Mouse (Mus musculus) T-cell, adult 2 months (primary cell): ENCODE measurements around the gene Ggct.
A peak's percentile ranks its signal among the peaks of the same experiment; 100 is the strongest.

Experiments used
- DNase-seq: peaks from one replicate; pipeline ENCODE4 v3.0.0; 2022; ENCODE audit warnings: low spot score

The Ggct gene

DNA sequence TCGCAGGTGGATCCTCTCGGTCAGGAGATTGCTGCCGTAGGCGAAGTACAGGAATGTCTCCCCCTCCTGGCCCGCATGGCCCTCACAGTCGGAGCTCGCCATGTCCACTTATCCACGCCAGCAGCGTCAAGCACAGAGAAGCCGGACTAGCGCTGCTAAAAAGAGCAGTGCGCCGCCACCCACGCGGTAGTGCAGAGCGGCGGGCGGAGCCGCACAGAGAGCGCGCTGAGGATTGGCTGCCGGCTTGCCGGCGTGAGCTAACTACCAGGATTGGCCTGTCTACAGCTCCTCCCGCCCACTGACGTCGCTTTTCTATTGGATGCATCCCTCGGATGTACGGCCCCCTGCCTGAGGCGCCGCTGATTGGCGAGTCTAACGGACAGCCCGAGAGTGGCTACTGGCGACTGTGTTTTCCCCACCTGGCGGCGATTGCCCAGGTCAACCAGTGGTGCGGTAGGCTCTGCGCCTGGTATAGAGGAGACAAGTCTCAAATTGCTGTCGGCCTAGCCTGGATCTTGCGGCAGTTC is at the start of gene Ggct:
Gene Ggct (minus strand): TSS at position 217 of the 527 bp plus-strand sequence.
- DNase-seq = peak; percentile 93

DNA sequence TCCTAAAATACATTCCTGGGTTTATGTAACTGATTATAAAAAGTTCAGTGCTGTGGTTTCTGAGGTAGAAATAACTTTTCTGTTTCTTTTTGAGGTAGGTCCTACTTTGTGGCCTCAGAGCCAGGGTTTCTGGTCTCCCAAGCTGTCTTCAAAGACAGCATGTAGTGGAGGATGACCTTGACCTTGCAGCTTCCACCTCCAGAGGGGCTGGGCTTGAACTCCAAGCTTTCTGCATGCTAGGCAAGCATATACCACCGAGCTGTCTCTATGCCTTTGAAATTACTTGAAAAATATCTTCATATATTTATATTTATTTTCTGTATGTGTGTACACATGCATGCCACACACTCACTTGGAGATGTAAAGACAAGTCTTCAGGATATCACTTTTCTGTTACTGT is 47.3 kb upstream of the Ggct start:
- no peak for DNase-seq

DNA sequence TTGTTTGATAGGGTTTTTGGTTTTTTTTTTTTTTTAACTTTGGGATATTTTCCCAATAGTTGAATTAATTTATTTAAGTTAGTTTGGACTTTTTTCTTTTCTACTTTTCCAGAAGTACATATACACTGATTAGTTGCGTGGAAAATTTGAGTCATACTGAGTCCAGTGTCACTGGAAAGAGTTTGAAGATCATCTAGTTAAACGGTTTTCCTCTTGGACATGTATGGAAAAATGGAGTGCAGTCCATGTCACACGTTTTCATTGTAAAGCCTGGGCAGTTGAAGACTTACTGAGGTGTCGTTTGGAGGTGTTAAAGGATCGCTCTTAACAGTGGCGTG is 46.7 kb upstream of the Ggct start:
- no peak for DNase-seq

DNA sequence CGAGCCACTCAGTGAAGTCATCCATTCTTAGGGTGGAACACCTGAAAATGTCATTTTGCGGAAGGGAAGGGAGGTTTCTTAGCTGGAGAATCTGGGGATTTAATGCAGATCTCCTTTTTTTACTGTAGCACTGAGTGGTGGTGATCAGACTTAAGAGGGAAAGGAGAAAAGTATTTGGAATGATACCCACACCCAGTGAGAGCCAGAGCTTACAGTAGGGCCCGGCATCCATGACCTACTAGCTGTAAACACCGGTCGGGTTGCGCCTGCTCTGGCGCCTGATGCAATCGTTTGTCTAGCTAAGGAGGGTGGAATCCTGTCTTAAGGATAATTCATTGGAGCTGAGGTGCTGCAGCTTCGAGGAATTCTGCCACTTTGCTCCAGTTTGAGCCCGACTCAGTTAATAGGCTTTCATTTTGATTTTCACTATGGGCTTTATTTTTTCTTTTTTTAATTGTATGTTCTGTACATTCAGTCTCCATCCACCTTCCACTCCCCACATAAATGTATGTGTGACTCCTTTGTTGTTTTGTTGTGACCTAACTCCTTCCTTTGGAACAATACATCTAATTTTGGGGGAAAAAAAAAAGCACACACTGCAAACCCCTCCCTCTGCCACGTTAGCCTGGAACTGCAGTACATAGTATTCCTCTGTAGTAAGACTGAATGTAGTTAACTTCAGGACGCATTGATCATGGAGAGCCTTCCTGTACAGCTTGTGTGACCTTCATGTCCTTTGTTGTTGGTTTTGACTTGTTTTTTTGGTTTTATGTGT is 46.1 kb upstream of the Ggct start:
- DNase-seq = no peak

DNA sequence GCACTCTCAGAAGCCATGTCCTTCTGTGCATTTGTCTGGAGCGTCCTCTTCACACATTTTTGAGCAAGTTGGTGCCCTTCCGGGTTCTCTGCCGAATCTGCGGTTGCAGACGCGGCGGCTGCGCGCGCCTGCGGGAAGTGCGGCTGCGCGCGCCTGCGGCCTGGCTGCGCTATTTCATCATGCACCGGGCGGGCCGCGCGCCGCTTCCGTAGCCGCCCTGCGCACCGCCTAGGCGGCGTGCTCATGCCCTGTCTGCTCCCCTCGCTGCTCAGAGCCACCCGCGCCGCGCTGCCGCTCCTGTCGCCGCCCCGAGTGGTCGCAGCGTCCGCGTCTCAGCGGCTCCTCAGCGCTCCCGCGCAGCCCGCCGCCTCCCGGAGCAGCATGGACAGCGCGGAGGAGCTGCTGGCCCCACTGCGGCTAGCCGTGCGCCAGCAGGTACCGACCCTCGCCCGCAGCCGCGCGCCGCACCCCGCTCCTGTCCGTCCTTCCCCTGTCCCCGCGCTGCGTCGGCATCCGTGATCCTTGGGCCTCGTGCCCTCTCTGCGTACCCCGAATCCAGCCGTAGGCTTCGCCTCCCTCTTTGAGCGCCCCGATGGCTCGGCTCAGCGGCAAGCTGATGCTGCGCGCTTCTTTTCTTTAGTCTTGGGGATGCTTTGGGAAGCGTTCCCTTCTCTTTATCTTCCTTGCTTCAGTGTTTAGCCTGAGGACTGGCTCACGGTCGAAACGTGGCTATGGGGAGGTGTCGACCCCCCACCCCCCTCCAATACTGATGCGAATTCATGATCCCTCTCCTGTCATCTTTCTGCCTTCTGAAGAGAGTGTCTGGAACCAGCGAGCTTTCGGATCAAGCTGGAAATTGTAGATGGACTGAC is 45.3 kb upstream of the Ggct start, which contains the start of gene Gars:
Gene Gars (plus strand): TSS at position 209 of the 872 bp plus-strand sequence.
- DNase-seq = peak; percentile 91

DNA sequence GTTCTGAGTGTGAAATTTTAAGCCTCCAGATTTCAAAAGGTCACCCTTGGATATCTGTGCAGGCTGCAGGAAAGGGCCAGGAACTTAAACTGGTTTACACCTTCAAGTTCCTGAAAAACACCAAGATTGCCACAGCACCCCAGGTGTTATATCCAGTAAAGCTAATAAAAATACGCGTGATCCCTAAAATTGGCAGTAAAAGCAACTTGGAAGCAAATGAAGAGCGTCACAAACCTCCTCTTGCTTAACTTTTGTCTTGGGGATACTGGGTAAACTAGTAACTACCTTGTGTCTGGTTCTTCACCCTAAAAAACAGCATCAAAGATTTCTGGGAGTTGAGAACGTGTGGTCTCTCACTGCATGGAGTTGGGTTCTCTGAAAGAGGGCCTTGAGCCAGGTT is 44.0 kb upstream of the Ggct start:
- no peak for DNase-seq

DNA sequence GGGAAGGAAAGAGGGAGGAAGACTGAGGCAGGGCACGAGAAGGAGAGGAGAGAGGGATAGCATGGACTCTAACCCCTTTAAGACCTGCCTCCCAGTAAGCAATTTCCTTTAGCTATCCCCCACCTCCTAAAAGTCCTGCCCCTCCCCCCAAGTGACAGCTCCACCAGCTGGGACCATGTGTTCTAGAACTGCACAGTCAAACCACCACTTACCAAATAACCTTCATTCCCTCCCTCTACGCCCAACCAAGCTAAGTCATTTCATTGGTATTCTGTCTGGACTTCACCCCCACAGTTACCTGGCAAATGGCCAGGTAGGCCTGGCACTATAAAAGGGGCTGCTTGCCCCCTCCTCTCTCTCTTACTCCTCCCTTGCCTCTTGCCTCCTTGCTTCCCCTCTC is 34.9 kb upstream of the Ggct start:
- DNase-seq = no peak

DNA sequence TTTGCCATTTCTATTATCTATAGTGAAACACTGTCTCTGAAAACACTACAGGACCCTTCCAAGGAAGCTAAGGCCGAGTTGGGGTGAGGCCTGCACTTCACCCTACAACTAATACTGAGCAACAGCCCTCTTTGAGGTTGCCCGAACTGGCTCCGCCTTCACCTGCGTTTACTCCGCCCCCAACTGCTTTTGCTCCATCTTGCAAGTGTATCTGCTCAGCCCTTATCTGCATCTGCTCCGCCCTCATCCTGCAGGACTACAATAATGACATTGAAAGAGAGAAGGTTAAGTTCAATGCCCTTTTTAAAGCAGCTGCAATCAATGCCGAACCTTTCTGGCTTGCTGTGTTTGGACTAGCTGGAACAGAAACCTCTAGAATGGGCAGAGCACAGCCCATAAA is 29.1 kb upstream of the Ggct start:
- no peak for DNase-seq

DNA sequence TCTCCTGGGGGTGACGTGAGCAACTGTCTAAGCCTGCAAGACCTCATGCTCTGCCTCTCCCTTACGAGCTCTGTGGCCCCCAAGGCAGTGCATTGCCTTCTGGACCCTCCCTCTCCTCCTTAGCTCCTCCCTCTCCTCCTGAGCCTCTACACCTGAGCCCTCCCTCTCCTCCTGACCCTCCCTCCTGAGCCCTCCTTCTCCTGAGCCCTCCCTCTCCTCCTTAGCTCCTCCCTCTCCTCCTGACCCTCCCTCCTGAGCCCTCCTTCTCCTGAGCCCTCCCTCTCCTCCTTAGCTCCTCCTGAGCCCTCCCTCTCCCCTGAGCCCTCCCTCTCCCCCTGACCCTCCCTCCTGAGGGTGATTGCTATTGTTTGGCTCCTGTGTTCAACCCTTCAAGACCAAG is 25.7 kb upstream of the Ggct start:
- no peak for DNase-seq

DNA sequence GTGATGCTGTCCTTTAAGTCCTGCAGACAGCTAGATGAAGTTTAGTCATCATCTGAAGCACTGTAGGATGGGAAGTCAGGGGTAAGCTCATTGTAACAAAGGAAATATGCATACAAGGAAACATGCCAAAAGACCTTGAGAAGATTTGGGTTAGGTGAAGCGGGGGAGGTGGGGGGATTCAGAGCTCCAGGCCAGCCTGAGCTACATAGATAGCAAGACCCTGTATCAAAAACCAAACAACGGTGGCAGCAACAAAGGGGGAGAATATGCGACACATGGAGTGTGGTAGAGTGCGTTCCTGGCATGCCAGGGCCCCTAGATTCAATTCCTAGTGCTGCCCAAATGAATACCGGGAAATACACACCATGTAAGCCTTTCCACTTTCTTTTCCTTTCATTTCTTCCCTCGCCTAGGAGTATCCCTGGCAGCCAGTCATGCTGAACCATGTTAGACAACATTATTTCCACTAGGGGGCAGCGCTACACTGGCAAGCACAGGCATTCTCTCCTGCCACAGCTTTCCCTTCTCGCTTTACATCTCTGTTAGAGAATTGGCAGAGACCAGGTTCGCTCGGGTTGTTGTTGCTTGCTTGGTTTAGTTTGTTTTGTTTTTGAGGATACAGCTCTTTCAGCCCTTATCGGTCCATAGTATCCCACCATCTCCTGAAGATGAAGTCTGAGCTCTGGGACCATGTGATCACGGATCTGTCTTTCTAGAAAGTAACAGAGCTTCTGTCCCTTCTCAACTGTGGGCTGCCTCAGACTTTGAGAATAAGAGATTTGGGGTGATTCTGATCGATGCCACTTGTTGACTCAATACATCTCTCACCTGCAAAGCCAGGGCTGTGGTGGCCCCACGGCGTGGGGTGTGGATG is 24.2 kb upstream of the Ggct start:
- DNase-seq = peak; percentile 47

DNA sequence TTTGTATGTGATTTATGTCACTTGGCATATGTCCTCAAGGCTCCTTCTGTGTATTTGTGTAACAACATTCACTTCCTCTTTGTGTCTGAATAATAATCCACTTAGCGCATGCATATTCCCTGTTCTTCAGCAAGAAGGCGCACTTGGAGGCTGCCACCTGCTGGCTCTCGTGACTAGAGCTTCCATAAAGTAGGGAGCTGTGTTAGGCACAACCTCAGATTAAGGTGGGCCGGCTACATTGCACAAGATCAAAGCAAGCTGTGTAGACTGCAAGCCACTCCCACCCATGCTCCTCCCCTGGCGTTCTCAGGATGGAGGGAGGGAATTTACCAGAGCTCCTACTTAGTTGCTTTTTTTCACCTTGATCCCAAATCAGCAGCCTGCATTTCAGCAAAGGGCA is 23.5 kb upstream of the Ggct start:
- peak; percentile 35 for DNase-seq

DNA sequence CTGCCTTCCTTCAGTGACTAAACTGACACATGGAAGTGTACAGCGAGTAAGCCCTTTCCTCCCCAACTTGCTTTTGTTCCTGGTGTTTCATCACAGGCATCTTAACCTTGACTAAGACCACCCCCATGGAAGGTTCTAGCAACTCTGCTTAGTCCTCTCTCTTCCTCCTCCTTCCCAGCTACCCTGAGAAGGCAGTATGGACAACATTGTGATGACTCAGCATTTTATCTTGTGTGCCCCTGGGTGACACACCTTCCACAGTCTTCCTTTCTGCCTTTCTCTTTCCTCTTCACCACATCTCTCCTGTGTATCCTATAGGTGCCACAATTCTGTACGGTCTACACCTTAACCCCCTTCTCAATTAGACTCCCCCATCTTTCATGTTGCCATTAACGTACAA is 21.4 kb upstream of the Ggct start:
- DNase-seq = no peak

DNA sequence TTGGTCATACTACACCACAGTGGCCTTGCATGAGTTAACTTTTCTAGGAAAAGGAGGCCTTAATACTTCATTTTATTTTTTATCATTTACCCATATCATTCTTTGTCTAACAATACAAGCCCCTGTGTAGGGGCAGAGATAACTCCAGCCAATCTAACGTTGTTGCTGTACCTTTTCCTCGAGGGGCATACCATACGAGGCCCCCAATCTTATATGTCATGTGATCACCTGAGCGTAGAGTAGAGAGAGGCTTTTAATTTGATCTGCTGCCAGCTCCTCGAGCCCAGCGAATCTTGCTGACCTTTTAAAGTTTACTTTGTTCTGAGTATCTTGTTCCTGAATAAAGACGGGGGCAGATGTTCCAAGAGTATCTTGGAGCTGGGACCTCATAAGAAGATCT is 19.8 kb upstream of the Ggct start:
- DNase-seq = no peak

DNA sequence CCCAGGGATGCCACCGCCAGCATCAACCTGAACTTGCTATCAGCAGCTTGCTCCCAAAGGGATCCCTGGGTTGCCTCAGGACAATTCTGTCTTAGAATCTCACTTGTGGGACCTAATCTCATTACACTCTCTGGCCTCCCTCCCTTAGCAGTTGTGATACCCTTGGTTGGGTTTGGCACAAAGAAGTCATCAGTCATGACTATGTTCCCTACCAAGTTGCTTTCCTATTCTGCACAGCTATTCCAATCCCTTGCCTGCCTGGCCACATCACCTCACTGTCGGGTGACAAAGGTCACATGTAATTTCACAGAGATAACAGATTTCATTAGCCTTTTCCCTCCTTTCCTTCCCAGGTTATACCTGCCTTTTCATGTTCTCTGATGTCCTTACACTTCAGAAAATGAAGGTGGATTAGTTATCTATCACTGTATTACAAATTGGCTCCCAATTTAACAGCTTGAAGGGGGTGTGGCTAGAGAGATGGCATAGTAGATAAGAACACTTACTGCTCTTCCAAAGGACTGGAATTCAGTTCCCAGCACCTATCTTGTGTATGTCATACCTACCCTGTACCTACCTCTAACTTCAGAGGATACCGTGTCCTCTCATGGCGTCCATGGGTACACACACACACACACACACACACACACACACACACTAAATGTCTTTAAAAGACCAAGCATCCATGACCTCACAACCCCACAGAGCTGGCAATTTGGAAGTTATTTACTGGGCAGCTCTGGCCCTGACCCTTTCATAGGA is 17.8 kb upstream of the Ggct start:
- DNase-seq = no peak

DNA sequence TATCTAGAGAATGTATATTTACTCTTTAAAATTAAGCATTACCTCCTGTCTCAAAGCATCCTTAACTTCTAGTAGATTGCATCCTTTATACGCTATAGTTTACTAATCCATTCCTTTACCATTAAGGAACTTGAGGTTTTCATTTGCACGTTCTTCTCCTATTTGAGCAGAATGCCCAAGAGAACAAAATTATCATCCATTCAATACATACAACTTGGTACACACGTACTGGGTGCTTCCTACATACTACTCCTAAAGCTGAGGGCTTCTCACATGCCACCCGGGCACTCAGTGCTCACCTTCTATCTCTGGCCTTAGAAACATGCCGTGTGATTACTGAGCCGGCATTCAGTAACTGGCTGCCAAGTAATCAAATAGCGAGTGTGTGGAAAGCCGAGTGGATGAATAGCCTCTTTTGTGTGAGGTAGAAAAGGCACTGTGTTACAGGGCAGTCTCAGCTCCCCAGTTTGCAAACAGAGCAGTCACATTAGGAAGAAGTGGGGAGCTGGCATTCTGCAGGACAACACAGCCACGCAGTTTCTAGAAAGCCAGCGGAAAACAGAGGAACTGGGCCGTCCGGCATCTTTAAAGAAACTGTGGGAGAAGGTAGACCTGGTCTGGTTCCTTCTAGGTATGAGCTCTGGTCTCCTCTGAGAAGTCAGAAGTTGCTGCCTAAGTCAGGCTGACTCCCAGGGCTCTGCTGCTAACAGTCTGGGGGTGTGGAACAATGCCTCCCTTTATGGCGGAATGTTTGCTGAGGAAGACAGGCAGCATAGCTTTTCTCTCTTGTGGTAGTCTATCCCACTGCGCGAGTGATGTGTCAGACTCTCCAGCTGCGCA is 16.9 kb upstream of the Ggct start:
- no peak for DNase-seq

DNA sequence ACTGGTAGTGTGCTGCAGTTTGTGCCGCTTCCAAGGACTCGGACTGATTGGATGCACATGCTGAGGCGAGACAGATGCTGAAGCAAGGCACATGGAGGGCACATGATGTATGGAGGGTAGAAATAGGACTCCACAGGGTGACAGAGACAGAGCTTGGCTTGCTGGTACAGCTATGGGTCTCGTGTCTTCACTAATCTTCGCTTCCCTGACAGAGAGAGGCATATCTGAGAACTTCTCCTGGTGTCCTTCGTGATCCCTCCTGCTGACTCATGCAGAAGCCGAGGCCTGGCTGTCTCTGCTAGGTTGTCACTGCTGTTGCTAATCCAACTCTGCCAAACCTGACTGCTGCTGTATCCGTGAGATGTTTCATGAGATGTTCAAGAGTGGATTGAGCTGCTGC is 15.7 kb upstream of the Ggct start:
- no peak for DNase-seq

DNA sequence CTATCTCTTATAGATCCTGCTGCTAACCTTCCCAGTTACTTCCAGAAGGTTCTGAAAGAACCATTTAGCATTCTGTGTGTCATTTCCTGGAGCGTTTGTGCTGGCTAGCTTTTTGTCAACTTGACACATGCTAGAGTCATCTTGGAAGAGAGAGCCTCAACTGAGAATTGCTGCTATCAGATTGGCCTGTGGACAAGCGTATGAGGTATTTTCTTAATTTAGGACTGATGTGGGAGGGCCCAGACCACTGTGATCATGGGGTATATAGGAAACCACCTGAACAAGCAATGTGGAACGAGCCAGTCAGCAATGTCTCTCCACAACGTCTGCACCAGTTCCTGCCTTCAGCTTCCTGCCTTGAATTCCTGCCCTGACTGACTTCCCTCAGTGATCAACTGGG is 10.8 kb upstream of the Ggct start:
- no peak for DNase-seq

DNA sequence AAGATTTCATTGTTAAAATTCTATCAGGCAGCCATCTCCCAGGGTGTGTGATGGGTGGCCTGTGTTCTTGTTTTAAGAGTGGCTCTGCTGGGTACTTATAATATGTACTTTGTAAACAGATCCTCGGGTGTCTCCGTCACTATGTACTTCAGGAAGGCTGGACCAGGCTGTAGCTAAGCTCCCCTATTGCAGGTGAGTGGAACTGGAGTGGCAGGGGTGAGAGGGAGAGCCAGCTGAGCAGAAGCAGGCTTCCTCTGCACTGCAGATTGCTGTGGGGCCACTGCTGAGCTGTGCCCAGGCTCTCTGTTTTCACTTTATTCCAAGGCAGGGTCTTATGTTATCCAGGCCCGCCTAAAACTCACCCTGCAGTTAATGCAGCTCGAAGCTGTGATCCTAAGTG is 9.7 kb upstream of the Ggct start:
- no peak for DNase-seq

DNA sequence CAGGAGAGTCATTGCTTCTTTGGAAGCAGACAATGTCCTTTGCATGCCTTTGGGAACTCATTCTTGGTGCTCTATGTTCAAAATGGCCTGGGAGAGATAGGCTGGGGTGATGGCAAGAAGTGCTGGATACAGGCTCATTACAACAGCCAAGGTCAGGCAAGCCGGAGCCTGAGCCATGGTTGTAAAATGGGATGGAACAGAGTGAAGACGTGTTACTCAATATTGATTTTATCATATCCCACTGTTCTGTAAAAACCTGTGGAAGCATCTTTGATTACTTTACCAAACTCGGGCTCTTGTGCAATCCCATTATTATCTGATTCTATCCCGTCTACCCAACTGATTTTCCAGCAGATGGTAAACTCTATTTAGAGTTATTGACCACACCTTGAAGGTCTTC is 8.6 kb upstream of the Ggct start:
- no peak for DNase-seq

DNA sequence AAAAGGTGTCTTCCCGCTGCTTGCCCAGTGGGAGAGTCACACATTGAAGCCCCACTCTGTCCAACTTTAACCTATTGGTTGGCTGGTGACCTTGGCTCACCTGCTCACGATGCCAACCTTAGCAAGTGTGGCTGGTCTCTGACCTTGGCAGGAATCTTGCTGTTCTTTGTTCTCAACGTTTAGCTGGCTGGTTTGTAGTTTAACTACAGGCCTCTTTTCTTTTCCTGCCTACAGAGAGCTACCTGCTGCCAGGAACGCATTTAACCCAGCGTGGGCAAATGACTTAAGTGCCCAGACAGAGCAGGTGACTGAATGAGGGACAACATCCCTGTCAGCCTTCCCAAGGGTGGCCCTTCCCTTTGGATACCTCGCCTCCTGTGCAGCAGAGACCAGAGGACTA is 5.0 kb upstream of the Ggct start:
- no peak for DNase-seq

DNA sequence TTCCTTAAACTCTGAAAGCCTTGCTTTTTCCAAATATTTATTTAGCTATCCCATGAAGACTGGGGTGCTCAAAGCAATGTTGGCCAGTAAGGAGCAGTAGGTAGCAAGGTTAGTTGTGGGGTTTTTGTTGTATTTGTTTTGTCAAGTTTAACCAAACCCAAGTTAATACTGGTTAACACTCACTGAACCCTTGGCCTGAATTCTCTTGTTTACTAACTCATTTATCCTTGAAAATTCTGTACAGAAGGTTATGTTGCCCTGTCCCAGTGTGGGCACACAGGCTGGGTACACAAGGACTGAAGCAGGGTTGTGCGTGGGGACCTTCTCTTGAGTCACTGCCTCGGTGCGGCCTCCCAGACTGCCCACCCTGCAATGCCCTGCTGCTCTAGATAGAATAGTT is 3.6 kb upstream of the Ggct start:
- DNase-seq = no peak
